Mouse (Mus musculus): ENCODE measurements at regions not wholly inside any gene's neighbourhood (a gene's known extent, or its start where the extent isn't known, plus 50 kb on each side); places are given as distances from the start of the nearest gene placed in this dataset.

- TF ChIP-seq CTCF (IDR thresholded peaks at IDR 0.05; ENCODE audit: low read depth) (no peak), EP300 (optimal IDR thresholded peaks at IDR 0.05) (no peak)
These were observed 195.1 kb downstream of the Spata18 start for GRCm38 (mm10) chr5:73846096-73846782.

Data from stomach, postnatal 0 days (tissue).